Mouse (Mus musculus): ENCODE measurements around the gene Nit1.

- TF ChIP-seq POLR2A (IDR thresholded peaks at IDR 0.05; ENCODE audit: borderline replicate concordance, low read depth, low read length): no peak
- no peak for TF ChIP-seq CTCF (IDR thresholded peaks at IDR 0.05; ENCODE audit: low read depth, low read length)
Measured at GRCm38 (mm10) chr1:171309321-171309720, 36.1 kb downstream of the Nit1 start.
